Mouse (Mus musculus) liver, embryonic 13.5 days (tissue): Measurements from ENCODE around the gene Acer2. TPM values are rescaled to one million over a fixed set of nuclear protein-coding genes. Genes with fewer than 3 reads are reported as not detected.
"Not testable (repeated sequence)": the region's sequence is repeated elsewhere in the genome, so short reads cannot be mapped to it uniquely, and the experiment has no call there.

ENCODE experiments used
- ATAC-seq: fragments of 200-750 bp; cut with Nextera tagmentation; 2 replicates; pipeline ENCODE4 v1.8.0; 2017; ENCODE audit warnings: low read depth, mild to moderate bottlenecking, moderate number of reproducible peaks, moderate library complexity
- DNase-seq: peaks from one replicate; pipeline ENCODE4 v3.0.0; 2022
- H3K27ac ChIP-seq: fragments of 300-500 bp; sonication (generic); 2 replicates; pipeline ENCODE4 v1.5.1; 2015; ENCODE audit warnings: moderate library complexity, mild to moderate bottlenecking, inconsistent platforms
- H3K27me3 ChIP-seq: fragments of 300-500 bp; sonication (generic); 2 replicates; pipeline ENCODE4 v1.6.1; 2015; ENCODE audit warnings: mild to moderate bottlenecking, inconsistent platforms
- H3K36me3 ChIP-seq: fragments of 300-500 bp; sonication (generic); 2 replicates; pipeline ENCODE4 v1.6.1; 2015; ENCODE audit warnings: mild to moderate bottlenecking, inconsistent platforms
- H3K4me1 ChIP-seq: fragments of 300-500 bp; sonication (generic); replicated peaks from 2 replicates; pipeline ENCODE4 v1.6.1; 2015; ENCODE audit warnings: inconsistent platforms
- H3K4me2 ChIP-seq: fragments of 300-500 bp; sonication (generic); 2 replicates; pipeline ENCODE4 v1.6.1; 2015; ENCODE audit warnings: inconsistent platforms, mild to moderate bottlenecking, moderate library complexity
- H3K4me3 ChIP-seq: fragments of 300-500 bp; sonication (generic); replicated peaks from 2 replicates; pipeline ENCODE4 v1.5.1; 2015; ENCODE audit warnings: mild to moderate bottlenecking, inconsistent platforms
- H3K9ac ChIP-seq: fragments of 300-500 bp; sonication (generic); 2 replicates; pipeline ENCODE4 v1.6.1; 2015; ENCODE audit warnings: mild to moderate bottlenecking, inconsistent platforms
- H3K9me3 ChIP-seq: fragments of 300-500 bp; sonication (generic); replicated peaks from 2 replicates; pipeline ENCODE4 v1.6.1; 2016; ENCODE audit warnings: inconsistent platforms
- WGBS: fragments of 180-500 bp; shearing (Covaris S2); methylation state at CpG from one replicate; pipeline ENCODE4 v1.1.7; 2015; ENCODE audit not compliant: insufficient replicate concordance; 5-methylcytosine and 5-hydroxymethylcytosine counted together
- polyA plus RNA-seq: library from polyadenylated mRNA; unstranded; fragments of >200 nt; fragmentation: Nextera tagmentation; extraction: Ambion mirVana; gene quantifications from 2 replicates; pipeline ENCODE4 v1.2.1, GENCODE M21; 2015

The Acer2 gene
- polyA plus RNA-seq, result 5.3 and 6.7 TPM in 2 replicates

GRCm38 (mm10) chr4:86874146-86874847 lies at the start of gene Acer2:
Gene Acer2, plus strand, starts transcription at chr4:86874396.
- WGBS, result 1% methylated on average over 60 of the region's 60 CpGs
- no peak within 1 kb of the TSS for H3K27ac ChIP-seq
- no peaks in the 10 kb centered on the region for H3K36me3 ChIP-seq
- peak; percentile 92 for ATAC-seq
- H3K27me3 ChIP-seq, result peaks cover 51% of the 10 kb centered on the region
- peak; percentile 92 for DNase-seq
- peak within 1 kb of the TSS; percentile 70 for H3K9ac ChIP-seq
- H3K4me3 ChIP-seq, result peak within 1 kb of the TSS; percentile 67
- peak within 1 kb of the TSS; percentile 97 for H3K4me2 ChIP-seq
- peaks cover 24% of the 10 kb centered on the region for H3K4me1 ChIP-seq
- H3K9me3 ChIP-seq, result no peaks in the 10 kb centered on the region

GRCm38 (mm10) chr4:86825143-86825542 lies 49.1 kb upstream of the Acer2 start:
- no peaks in the 10 kb centered on the region for H3K27me3 ChIP-seq
- WGBS, result 85% methylated on average over 7 of the region's 7 CpGs
- no peak overlapping the region for H3K4me3 ChIP-seq
- H3K4me1 ChIP-seq, result no peaks in the 10 kb centered on the region
- H3K36me3 ChIP-seq, result peaks cover 55% of the 10 kb centered on the region
- ATAC-seq, result no peak
- no peak overlapping the region for H3K9ac ChIP-seq
- no peak for DNase-seq
- H3K27ac ChIP-seq, result no peak overlapping the region
- no peaks in the 10 kb centered on the region for H3K9me3 ChIP-seq
- H3K4me2 ChIP-seq, result no peak overlapping the region

GRCm38 (mm10) chr4:86831896-86832295 lies 42.3 kb upstream of the Acer2 start:
- ATAC-seq (no peak), DNase-seq (no peak)
- WGBS, result 83% methylated on average over 2 of the region's 2 CpGs
- H3K27ac ChIP-seq, result no peak overlapping the region
- H3K4me3 ChIP-seq, result no peak overlapping the region
- H3K4me1 ChIP-seq, result no peaks in the 10 kb centered on the region
- H3K36me3 ChIP-seq, result peaks cover 36% of the 10 kb centered on the region
- H3K27me3 ChIP-seq, result no peaks in the 10 kb centered on the region
- no peak overlapping the region for H3K9ac ChIP-seq
- no peaks in the 10 kb centered on the region for H3K9me3 ChIP-seq
- no peak overlapping the region for H3K4me2 ChIP-seq

- ATAC-seq, H3K4me2 ChIP-seq, H3K9ac ChIP-seq, H3K4me3 ChIP-seq, H3K4me1 ChIP-seq, DNase-seq, H3K9me3 ChIP-seq, H3K27ac ChIP-seq, H3K27me3 ChIP-seq: not testable (repeated sequence)
- WGBS, result 93% methylated on average over 2 of the region's 2 CpGs
- peaks cover 60% of the 10 kb centered on the region for H3K36me3 ChIP-seq
Measured at GRCm38 (mm10) chr4:86841141-86841540, 33.1 kb upstream of the Acer2 start.

- Histone ChIP-seq H3K9me3 (no peaks in the 10 kb centered on the region), H3K9ac (no peak overlapping the region), H3K4me3 (no peak overlapping the region), H3K4me1 (0 out of 2 replicates have a peak, but pooled peaks cover 3% of the 10 kb centered on the region), H3K27ac (no peak overlapping the region), H3K4me2 (no peak overlapping the region), H3K36me3 (peaks cover 46% of the 10 kb centered on the region), H3K27me3 (no peaks in the 10 kb centered on the region)
- no peak for DNase-seq
- ATAC-seq, result no peak
- 84% methylated on average over 3 of the region's 3 CpGs for WGBS
Measured at GRCm38 (mm10) chr4:86845384-86845783, 28.8 kb upstream of the Acer2 start.

GRCm38 (mm10) chr4:86847246-86847645 lies 26.9 kb upstream of the Acer2 start:
- WGBS, result 63% methylated on average over 2 of the region's 2 CpGs
- ATAC-seq (no peak), DNase-seq (no peak)
- Histone ChIP-seq H3K4me1 (0 out of 2 replicates have a peak, but pooled peaks cover 3% of the 10 kb centered on the region), H3K27me3 (no peaks in the 10 kb centered on the region), H3K36me3 (peaks cover 36% of the 10 kb centered on the region), H3K9me3 (no peaks in the 10 kb centered on the region), H3K4me2 (no peak overlapping the region), H3K27ac (no peak overlapping the region), H3K4me3 (no peak overlapping the region), H3K9ac (no peak overlapping the region)

- DNase-seq (no peak), ATAC-seq (no peak)
- H3K4me3 ChIP-seq, result no peak overlapping the region
- H3K27ac ChIP-seq, result peak overlapping the region; percentile 30
- no peaks in the 10 kb centered on the region for H3K27me3 ChIP-seq
- peaks cover 20% of the 10 kb centered on the region for H3K4me1 ChIP-seq
- no peak overlapping the region for H3K9ac ChIP-seq
- H3K36me3 ChIP-seq, result peaks cover 50% of the 10 kb centered on the region
- H3K4me2 ChIP-seq, result no peak overlapping the region
- WGBS, result 66% methylated on average over 2 of the region's 2 CpGs
- no peaks in the 10 kb centered on the region for H3K9me3 ChIP-seq
Measured at GRCm38 (mm10) chr4:86851331-86851730, 22.9 kb upstream of the Acer2 start.

- ATAC-seq (no peak), DNase-seq (no peak)
- Histone ChIP-seq H3K36me3 (peaks cover 48% of the 10 kb centered on the region), H3K27me3 (no peaks in the 10 kb centered on the region), H3K27ac (peak overlapping the region; percentile 37), H3K9me3 (no peaks in the 10 kb centered on the region), H3K4me3 (no peak overlapping the region), H3K4me1 (peaks cover 19% of the 10 kb centered on the region), H3K9ac (no peak overlapping the region), H3K4me2 (no peak overlapping the region)
- 35% methylated on average over 3 of the region's 3 CpGs for WGBS
Measured at GRCm38 (mm10) chr4:86852018-86852417, 22.2 kb upstream of the Acer2 start.

- Histone ChIP-seq H3K36me3 (peaks cover 45% of the 10 kb centered on the region), H3K4me3 (no peak overlapping the region), H3K9ac (no peak overlapping the region), H3K9me3 (no peaks in the 10 kb centered on the region), H3K4me2 (no peak overlapping the region), H3K4me1 (peaks cover 19% of the 10 kb centered on the region), H3K27me3 (no peaks in the 10 kb centered on the region), H3K27ac (peak overlapping the region; percentile 27; the same call in 1 of the 2 replicates)
- 58% methylated on average over 4 of the region's 4 CpGs for WGBS
- ATAC-seq, result no peak
- DNase-seq, result no peak
Measured at GRCm38 (mm10) chr4:86852813-86853590, 21.2 kb upstream of the Acer2 start.

GRCm38 (mm10) chr4:86856304-86857112 lies 17.7 kb upstream of the Acer2 start:
- peak overlapping the region; percentile 99 for H3K9ac ChIP-seq
- H3K4me2 ChIP-seq, result peak overlapping the region; percentile 78
- ATAC-seq, result no peak
- H3K4me3 ChIP-seq, result peak overlapping the region; percentile 96
- peaks cover 25% of the 10 kb centered on the region for H3K4me1 ChIP-seq
- under 1% methylated on average over 50 of the region's 50 CpGs for WGBS
- peak overlapping the region; percentile 91 for H3K27ac ChIP-seq
- H3K36me3 ChIP-seq, result peaks cover 40% of the 10 kb centered on the region
- no peaks in the 10 kb centered on the region for H3K27me3 ChIP-seq
- peak; percentile 2 for DNase-seq
- no peaks in the 10 kb centered on the region for H3K9me3 ChIP-seq
